Mouse (Mus musculus) forebrain, embryonic 13.5 days (tissue): ENCODE measurements around the gene Zdhhc17. TPM values are rescaled to one million over a fixed set of nuclear protein-coding genes. Genes with fewer than 3 reads are reported as not detected.

Source experiments
- ATAC-seq: fragments of 200-750 bp; cut with Nextera tagmentation; 2 replicates; pipeline ENCODE4 v1.8.0; 2017
- H3K27ac ChIP-seq: fragments of 300-500 bp; sonication (generic); 2 replicates; pipeline ENCODE4 v1.5.1; 2015; ENCODE audit warnings: inconsistent platforms, mild to moderate bottlenecking, moderate library complexity
- H3K27me3 ChIP-seq: fragments of 300-500 bp; sonication (generic); 2 replicates; pipeline ENCODE4 v1.6.1; 2015; ENCODE audit warnings: mild to moderate bottlenecking, inconsistent platforms
- H3K36me3 ChIP-seq: fragments of 300-500 bp; sonication (generic); 2 replicates; pipeline ENCODE4 v1.6.1; 2015; ENCODE audit warnings: mild to moderate bottlenecking, inconsistent platforms; ENCODE audit not compliant: poor library complexity, severe bottlenecking
- H3K4me1 ChIP-seq: fragments of 300-500 bp; sonication (generic); 2 replicates; pipeline ENCODE4 v1.6.1; 2015; ENCODE audit warnings: inconsistent platforms
- H3K4me2 ChIP-seq: fragments of 300-500 bp; sonication (generic); 2 replicates; pipeline ENCODE4 v1.6.1; 2015; ENCODE audit warnings: inconsistent platforms, mild to moderate bottlenecking, moderate library complexity
- H3K4me3 ChIP-seq: fragments of 300-500 bp; sonication (generic); 2 replicates; pipeline ENCODE4 v1.5.1; 2015; ENCODE audit warnings: mild to moderate bottlenecking, inconsistent platforms
- H3K9ac ChIP-seq: fragments of 300-500 bp; sonication (generic); 2 replicates; pipeline ENCODE4 v1.6.1; 2015; ENCODE audit warnings: mild to moderate bottlenecking, inconsistent platforms
- H3K9me3 ChIP-seq: fragments of 300-500 bp; sonication (generic); replicated peaks from 2 replicates; pipeline ENCODE4 v1.6.1; 2016; ENCODE audit warnings: inconsistent platforms
- WGBS: fragments of 180-500 bp; shearing (Covaris S2); methylation state at CpG from one replicate; pipeline ENCODE4 v1.1.7; 2015; 5-methylcytosine and 5-hydroxymethylcytosine counted together
- polyA plus RNA-seq: library from polyadenylated mRNA; unstranded; fragments of >200 nt; fragmentation: Nextera tagmentation; extraction: Ambion mirVana; gene quantifications from 2 replicates; pipeline ENCODE4 v1.2.1, GENCODE M21; 2015

Gene Zdhhc17
- polyA plus RNA-seq, 1 experiment from 2014 or later, result 46.0 TPM

DNA sequence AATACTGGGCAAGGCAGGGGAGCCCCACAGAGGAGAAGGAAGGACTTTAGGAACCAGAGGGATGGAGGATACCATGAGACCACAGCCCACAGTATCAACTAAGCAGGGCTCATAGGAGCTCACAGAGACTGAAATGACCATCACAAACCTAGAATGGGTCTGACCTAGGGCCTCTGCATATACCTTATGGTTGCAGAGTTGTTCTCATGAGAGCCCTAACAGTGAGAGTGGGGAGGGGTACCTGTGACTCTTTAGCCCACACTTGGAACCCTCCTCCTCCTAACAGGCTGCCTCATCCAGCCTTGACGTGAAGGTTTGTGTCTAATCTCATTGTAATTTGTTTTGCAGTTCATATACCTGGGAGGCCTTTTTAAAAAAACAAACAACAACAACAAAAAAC is 35.1 kb downstream of the Zdhhc17 start:
- Histone ChIP-seq H3K27me3 (no peaks in the 10 kb centered on the region), H3K9ac (no peak overlapping the region), H3K9me3 (no peaks in the 10 kb centered on the region), H3K4me3 (no peak overlapping the region), H3K27ac (no peak overlapping the region), H3K36me3 (peaks cover 33% of the 10 kb centered on the region), H3K4me2 (no peak overlapping the region), H3K4me1 (no peaks in the 10 kb centered on the region)
- WGBS, result 71% methylated on average over 1 of the region's 1 CpGs
- 0 out of 2 replicates have a peak, but pooled peaks have one; percentile 29 for ATAC-seq

DNA sequence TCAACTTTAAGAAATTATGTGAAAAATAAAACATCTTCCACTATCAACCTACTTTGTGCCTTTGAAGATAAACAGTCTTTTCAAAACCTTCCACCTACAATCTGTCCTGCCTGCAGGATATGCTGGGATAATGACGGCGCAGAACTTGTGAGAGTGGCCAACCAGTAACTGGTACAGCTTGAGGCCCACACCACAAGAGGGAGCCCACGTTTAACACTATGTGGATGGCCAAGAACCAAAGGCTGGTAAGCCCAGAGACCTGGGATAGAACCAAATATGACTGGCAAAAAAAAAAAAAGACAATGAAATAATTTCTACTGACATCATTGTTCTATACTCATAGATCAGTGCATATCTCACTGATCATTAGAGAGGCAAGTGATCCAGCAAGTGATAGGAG is 35.5 kb downstream of the Zdhhc17 start:
- H3K4me3 ChIP-seq, result no peak overlapping the region
- 58% methylated on average over 3 of the region's 3 CpGs for WGBS
- no peaks in the 10 kb centered on the region for H3K4me1 ChIP-seq
- H3K27me3 ChIP-seq, result no peaks in the 10 kb centered on the region
- no peak overlapping the region for H3K9ac ChIP-seq
- H3K4me2 ChIP-seq, result no peak overlapping the region
- no peaks in the 10 kb centered on the region for H3K9me3 ChIP-seq
- no peak overlapping the region for H3K27ac ChIP-seq
- ATAC-seq, result peak; percentile 59; the same call in 1 of the 2 replicates
- peaks cover 33% of the 10 kb centered on the region for H3K36me3 ChIP-seq

DNA sequence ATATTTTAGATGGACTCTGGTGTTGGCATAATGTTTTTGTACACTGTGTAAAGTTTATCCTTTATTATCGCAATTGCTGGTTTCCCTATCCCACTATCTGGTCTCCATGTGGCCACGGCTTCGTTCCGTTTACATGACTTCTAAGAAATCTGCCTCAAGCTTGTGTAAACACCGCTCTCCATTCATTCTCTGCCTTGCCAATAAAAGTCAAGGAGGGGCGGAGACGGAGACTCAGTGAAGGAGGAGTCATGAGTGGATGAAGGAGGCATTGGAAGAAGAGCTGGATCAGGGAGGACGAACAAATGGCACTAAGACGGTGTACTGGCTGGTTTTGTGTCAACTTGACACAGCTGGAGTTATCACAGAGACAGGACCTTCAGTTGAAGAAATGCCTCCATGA is 37.9 kb downstream of the Zdhhc17 start:
- H3K4me1 ChIP-seq, result no peaks in the 10 kb centered on the region
- no peaks in the 10 kb centered on the region for H3K27me3 ChIP-seq
- 91% methylated on average over 9 of the region's 9 CpGs for WGBS
- H3K36me3 ChIP-seq, result peaks cover 40% of the 10 kb centered on the region
- no peaks in the 10 kb centered on the region for H3K9me3 ChIP-seq
- no peak overlapping the region for H3K4me2 ChIP-seq
- H3K27ac ChIP-seq, result no peak overlapping the region
- no peak overlapping the region for H3K4me3 ChIP-seq
- no peak for ATAC-seq
- no peak overlapping the region for H3K9ac ChIP-seq

DNA sequence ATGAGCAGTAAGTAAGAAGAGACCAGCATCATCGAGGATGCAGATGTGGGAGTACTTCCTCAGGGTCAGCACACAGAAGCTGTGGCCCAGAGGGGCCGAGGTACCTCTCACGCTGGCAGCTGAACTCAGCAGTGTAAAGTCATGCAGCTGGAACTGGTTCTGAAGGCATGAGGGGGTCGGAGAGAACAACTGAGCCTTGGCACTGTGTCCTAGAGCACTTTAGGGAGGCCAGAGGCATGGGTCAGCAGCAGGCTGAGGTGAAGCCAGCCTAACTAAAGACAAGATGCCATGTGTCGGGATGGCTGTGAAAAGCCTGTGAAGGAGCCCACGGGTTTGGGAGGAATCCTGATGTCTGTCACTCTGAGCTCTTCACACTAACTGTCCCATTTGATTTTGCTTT is 38.5 kb downstream of the Zdhhc17 start:
- H3K4me1 ChIP-seq, result no peaks in the 10 kb centered on the region
- peaks cover 45% of the 10 kb centered on the region for H3K36me3 ChIP-seq
- no peak overlapping the region for H3K4me2 ChIP-seq
- H3K9ac ChIP-seq, result no peak overlapping the region
- H3K4me3 ChIP-seq, result no peak overlapping the region
- no peaks in the 10 kb centered on the region for H3K27me3 ChIP-seq
- WGBS, result 88% methylated on average over 6 of the region's 6 CpGs
- H3K9me3 ChIP-seq, result no peaks in the 10 kb centered on the region
- no peak for ATAC-seq
- no peak overlapping the region for H3K27ac ChIP-seq

DNA sequence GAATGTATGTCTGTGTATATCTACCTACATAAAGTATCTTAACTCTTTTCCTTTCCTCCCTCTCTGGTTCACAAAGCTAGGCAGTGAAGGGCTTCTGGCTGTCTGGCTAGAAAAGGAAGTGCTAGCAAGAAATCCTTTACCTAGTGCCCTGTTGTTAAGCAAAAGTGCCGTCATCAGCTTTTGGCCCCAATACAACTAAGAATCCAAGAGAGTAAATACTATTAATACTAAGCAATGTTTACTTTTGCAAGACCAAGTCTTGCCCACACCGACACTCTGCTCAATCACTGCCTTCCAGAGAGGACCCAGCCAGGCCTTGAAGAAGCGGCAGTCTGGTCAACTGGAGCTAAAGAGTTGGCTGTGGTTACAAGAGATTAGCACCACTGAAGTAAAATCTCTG is 38.9 kb downstream of the Zdhhc17 start:
- Histone ChIP-seq H3K4me1 (no peaks in the 10 kb centered on the region), H3K27me3 (no peaks in the 10 kb centered on the region), H3K4me3 (no peak overlapping the region), H3K9me3 (no peaks in the 10 kb centered on the region), H3K4me2 (no peak overlapping the region), H3K36me3 (peaks cover 46% of the 10 kb centered on the region), H3K27ac (no peak overlapping the region), H3K9ac (no peak overlapping the region)
- 91% methylated on average over 3 of the region's 3 CpGs for WGBS
- ATAC-seq, result no peak

DNA sequence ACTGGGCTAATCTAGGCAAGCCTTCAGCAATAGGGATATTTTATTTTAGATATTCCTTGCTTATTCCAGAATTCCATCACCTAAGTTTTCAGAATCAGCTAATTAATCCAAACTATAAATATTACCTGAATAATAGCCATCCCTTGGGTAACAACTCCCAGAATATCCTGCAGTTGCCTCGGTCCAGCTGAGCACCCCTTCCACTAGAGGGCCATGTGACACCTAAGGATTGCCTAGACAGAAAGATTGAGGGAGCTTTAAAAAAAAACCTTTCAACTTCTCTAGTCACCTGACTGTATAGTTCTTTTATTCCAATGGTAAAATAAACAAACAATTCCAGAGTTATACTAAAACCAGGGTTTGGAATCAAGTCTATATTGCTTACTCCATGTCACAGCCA is 47.8 kb downstream of the Zdhhc17 start:
- no peaks in the 10 kb centered on the region for H3K9me3 ChIP-seq
- 36% methylated on average over 1 of the region's 1 CpGs for WGBS

GRCm38 (mm10) chr10:110960841-110961240 is 49.1 kb downstream of the Zdhhc17 start:
- H3K4me2 ChIP-seq, result no peak overlapping the region
- no peak overlapping the region for H3K4me3 ChIP-seq
- no peak overlapping the region for H3K9ac ChIP-seq
- peaks cover 36% of the 10 kb centered on the region for H3K36me3 ChIP-seq
- no peak for ATAC-seq
- no peaks in the 10 kb centered on the region for H3K4me1 ChIP-seq
- H3K9me3 ChIP-seq, result no peaks in the 10 kb centered on the region
- 94% methylated on average over 6 of the region's 6 CpGs for WGBS
- no peak overlapping the region for H3K27ac ChIP-seq
- no peaks in the 10 kb centered on the region for H3K27me3 ChIP-seq

More for the DNA sequence above, 47.8 kb downstream of the Zdhhc17 start:
- peaks cover 33% of the 10 kb centered on the region for H3K36me3 ChIP-seq
- H3K4me1 ChIP-seq, result no peaks in the 10 kb centered on the region
- no peaks in the 10 kb centered on the region for H3K27me3 ChIP-seq
- no peak for ATAC-seq
- no peak overlapping the region for H3K4me2 ChIP-seq
- H3K4me3 ChIP-seq, result no peak overlapping the region
- H3K9ac ChIP-seq, result no peak overlapping the region
- no peak overlapping the region for H3K27ac ChIP-seq

DNA sequence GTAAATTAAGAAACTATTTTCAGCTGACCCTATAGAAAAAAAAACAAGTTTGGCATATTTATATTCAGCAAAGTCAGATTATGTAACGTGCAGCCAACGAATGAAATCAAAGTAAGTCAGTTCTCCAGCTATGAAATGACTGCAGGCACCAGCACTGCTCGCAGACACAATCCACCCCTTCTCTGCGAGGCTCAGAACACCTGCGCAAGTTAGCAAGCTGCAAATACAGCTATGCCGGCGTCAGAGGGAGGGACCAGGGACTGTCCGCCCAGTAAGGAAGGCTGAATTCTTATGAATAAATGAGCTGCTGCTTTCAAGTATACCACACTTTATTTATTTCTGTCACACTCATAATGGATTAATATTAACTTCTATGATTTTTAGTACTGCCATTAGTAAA is 50.2 kb downstream of the Zdhhc17 start:
- no peak overlapping the region for H3K27ac ChIP-seq
- H3K4me3 ChIP-seq, result no peak overlapping the region
- H3K4me2 ChIP-seq, result no peak overlapping the region
- ATAC-seq, result no peak
- H3K36me3 ChIP-seq, result peaks cover 43% of the 10 kb centered on the region
- no peaks in the 10 kb centered on the region for H3K27me3 ChIP-seq
- H3K9ac ChIP-seq, result no peak overlapping the region
- 93% methylated on average over 8 of the region's 8 CpGs for WGBS
- no peaks in the 10 kb centered on the region for H3K9me3 ChIP-seq
- no peaks in the 10 kb centered on the region for H3K4me1 ChIP-seq

GRCm38 (mm10) chr10:110958879-110959278 is 51.1 kb downstream of the Zdhhc17 start:
- Histone ChIP-seq H3K9ac (no peak overlapping the region), H3K4me3 (no peak overlapping the region), H3K27me3 (no peaks in the 10 kb centered on the region), H3K36me3 (peaks cover 45% of the 10 kb centered on the region), H3K4me1 (no peaks in the 10 kb centered on the region), H3K9me3 (no peaks in the 10 kb centered on the region), H3K27ac (no peak overlapping the region), H3K4me2 (no peak overlapping the region)
- no peak for ATAC-seq
- WGBS, result 96% methylated on average over 6 of the region's 6 CpGs

DNA sequence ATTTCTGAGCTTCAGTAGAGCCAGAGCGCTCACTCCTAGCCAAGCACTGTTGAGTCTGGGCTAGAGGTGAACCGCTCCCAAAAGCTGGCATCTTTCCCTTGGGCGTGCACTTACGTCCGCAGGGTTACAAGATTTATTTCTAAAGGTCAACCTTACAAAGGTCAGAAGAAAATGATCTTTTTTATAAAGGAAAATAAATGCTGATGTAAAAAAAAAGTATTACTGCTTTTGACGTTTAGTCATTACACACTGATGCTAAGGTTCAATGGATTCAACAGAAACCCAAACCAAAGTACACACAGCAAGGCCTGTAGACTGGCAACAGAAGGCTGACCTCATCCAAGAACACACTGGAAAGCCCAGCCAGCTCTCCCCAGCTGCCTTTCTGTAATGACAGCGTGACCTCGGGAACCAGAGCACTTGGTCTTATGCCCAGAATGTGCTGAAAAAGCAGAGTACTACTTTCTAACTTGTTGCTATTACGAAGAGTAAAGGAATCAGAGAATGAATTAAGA is 56.9 kb downstream of the Zdhhc17 start:
- no peaks in the 10 kb centered on the region for H3K4me1 ChIP-seq
- H3K4me2 ChIP-seq, result no peak overlapping the region
- whole genome bisulfite sequencing, result 85% methylated on average over 9 of the region's 9 CpGs
- no peak overlapping the region for H3K27ac ChIP-seq
- H3K36me3 ChIP-seq, result peaks cover 47% of the 10 kb centered on the region
- peak; percentile 55; the same call in 1 of the 2 replicates for ATAC-seq
- H3K4me3 ChIP-seq, result no peak overlapping the region
- no peaks in the 10 kb centered on the region for H3K27me3 ChIP-seq
- H3K9me3 ChIP-seq, result no peaks in the 10 kb centered on the region
- no peak overlapping the region for H3K9ac ChIP-seq

DNA sequence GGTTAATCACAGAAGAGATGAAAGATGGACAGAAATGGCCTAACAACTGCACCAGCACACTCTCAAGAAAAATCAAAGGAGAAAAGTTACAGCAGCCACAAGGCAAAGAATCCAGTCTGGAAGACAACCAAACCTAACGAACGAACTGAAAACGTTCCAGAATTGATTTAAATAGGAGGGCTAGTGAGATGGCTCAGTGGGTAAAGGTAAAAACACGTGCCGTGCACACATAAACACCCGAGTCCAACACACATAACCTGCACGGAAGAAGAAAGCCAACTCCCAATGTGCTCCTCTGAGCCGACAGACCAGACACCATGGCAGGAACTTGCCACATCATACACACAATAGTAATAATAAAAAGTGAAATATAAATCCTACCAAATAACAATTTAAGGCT is 57.7 kb downstream of the Zdhhc17 start:
- Histone ChIP-seq H3K9me3 (no peaks in the 10 kb centered on the region), H3K4me3 (no peak overlapping the region), H3K4me1 (no peaks in the 10 kb centered on the region), H3K27me3 (no peaks in the 10 kb centered on the region), H3K9ac (no peak overlapping the region), H3K4me2 (no peak overlapping the region), H3K36me3 (peaks cover 53% of the 10 kb centered on the region), H3K27ac (no peak overlapping the region)
- 87% methylated on average over 8 of the region's 8 CpGs for WGBS
- no peak for ATAC-seq

DNA sequence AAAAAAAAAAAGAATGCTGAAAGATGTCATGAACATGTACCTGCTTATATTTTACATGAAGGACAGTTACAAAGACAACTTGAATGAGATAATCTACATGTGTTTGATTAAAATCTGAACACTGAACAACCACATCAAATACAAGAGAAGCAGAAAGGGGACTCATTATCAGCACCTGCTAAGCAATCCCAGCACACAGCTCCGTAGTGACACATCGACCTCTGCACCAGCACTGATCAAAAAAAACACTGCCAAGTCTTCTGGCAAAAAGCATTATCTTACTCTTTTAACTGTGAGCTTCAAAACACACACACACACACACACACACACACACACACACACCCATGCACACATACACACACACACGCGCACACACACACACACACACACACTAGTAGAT is 58.2 kb downstream of the Zdhhc17 start:
- Histone ChIP-seq H3K4me2 (no peak overlapping the region), H3K36me3 (peaks cover 52% of the 10 kb centered on the region), H3K4me1 (no peaks in the 10 kb centered on the region), H3K9ac (no peak overlapping the region), H3K27ac (no peak overlapping the region), H3K4me3 (no peak overlapping the region), H3K27me3 (no peaks in the 10 kb centered on the region), H3K9me3 (no peaks in the 10 kb centered on the region)
- WGBS, result 80% methylated on average over 4 of the region's 4 CpGs
- ATAC-seq, result no peak

DNA sequence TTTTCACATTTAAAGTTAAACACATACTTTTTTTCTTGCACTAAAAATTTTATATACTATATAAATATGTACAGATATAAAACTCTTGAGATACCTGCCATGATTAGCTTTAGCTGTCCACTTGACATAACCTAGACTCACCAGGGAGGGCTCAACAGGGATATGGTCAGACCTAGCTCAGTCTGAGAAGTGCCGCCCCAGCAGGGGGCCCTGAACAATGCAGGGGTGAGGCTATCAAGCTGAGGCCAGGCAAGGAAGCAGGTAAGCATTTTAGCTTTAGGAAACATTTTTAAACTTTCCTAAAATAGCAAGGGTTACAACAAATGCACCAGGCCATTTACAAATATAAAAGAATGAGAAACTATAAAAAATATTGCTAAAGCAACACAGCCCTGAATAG is 58.8 kb downstream of the Zdhhc17 start:
- Histone ChIP-seq H3K4me1 (no peaks in the 10 kb centered on the region), H3K4me3 (no peak overlapping the region), H3K9me3 (no peaks in the 10 kb centered on the region), H3K36me3 (peaks cover 52% of the 10 kb centered on the region), H3K27me3 (no peaks in the 10 kb centered on the region), H3K4me2 (no peak overlapping the region), H3K9ac (no peak overlapping the region), H3K27ac (no peak overlapping the region)
- WGBS, result 94% methylated on average over 1 of the region's 1 CpGs
- ATAC-seq, result no peak
